Mouse (Mus musculus) forebrain, embryonic 14.5 days (tissue): ENCODE measurements at regions not wholly inside any gene's neighbourhood (a gene's known extent, or its start where the extent isn't known, plus 50 kb on each side); places are given as distances from the start of the nearest gene placed in this dataset.
"Not testable (repeated sequence)": the region's sequence is repeated elsewhere in the genome, so short reads cannot be mapped to it uniquely, and the experiment has no call there.

Source experiments
- ATAC-seq: fragments of 200-750 bp; cut with Nextera tagmentation; 2 replicates; pipeline ENCODE4 v1.8.0; 2017; ENCODE audit warnings: mild to moderate bottlenecking, moderate library complexity
- DNase-seq: peaks from one replicate; pipeline ENCODE4 v3.0.0-alpha.2; 2015; ENCODE audit warnings: low spot score
- H3K27ac ChIP-seq: fragments of 300-500 bp; sonication (generic); 2 replicates; pipeline ENCODE4 v1.5.1; 2014; ENCODE audit warnings: low read depth, mild to moderate bottlenecking, control low read depth, low read length, moderate library complexity
- H3K27me3 ChIP-seq: fragments of 300-500 bp; sonication (generic); replicated peaks from 2 replicates; pipeline ENCODE4 v1.6.1; 2014; ENCODE audit warnings: low read length, control low read depth, mixed read lengths; ENCODE audit not compliant: control insufficient read depth, insufficient read depth
- H3K36me3 ChIP-seq: fragments of 300-500 bp; sonication (generic); 2 replicates; pipeline ENCODE4 v1.6.1; 2014; ENCODE audit warnings: low read length, control low read depth; ENCODE audit not compliant: control insufficient read depth, insufficient read depth
- H3K4me1 ChIP-seq: fragments of 300-500 bp; sonication (generic); 2 replicates; pipeline ENCODE4 v1.6.1; 2014; ENCODE audit warnings: antibody characterized with exemption, low read length, control low read depth; ENCODE audit not compliant: control insufficient read depth, insufficient read depth
- H3K4me2 ChIP-seq: fragments of 300-500 bp; sonication (generic); 2 replicates; pipeline ENCODE4 v1.6.1; 2014; ENCODE audit warnings: mild to moderate bottlenecking, control low read depth, low read length
- H3K4me3 ChIP-seq: fragments of 300-500 bp; sonication (generic); 2 replicates; pipeline ENCODE4 v1.5.1; 2014; ENCODE audit warnings: low read depth, low read length, control low read depth
- H3K9ac ChIP-seq: fragments of 300-500 bp; sonication (generic); 2 replicates; pipeline ENCODE4 v1.6.1; 2014; ENCODE audit warnings: mild to moderate bottlenecking, low read length, control low read depth, moderate library complexity
- H3K9me3 ChIP-seq: fragments of 300-500 bp; sonication (generic); replicated peaks from 2 replicates; pipeline ENCODE4 v1.6.1; 2016; ENCODE audit warnings: low read length, control low read depth, mixed read lengths; ENCODE audit not compliant: control insufficient read depth
- WGBS: fragments of 180-500 bp; shearing (Covaris S2); extraction: QIAGEN DNeasy Blood & Tissue Kit; methylation state at CpG from one replicate; pipeline ENCODE4 v1.1.7; 2014; 5-methylcytosine and 5-hydroxymethylcytosine counted together

DNA sequence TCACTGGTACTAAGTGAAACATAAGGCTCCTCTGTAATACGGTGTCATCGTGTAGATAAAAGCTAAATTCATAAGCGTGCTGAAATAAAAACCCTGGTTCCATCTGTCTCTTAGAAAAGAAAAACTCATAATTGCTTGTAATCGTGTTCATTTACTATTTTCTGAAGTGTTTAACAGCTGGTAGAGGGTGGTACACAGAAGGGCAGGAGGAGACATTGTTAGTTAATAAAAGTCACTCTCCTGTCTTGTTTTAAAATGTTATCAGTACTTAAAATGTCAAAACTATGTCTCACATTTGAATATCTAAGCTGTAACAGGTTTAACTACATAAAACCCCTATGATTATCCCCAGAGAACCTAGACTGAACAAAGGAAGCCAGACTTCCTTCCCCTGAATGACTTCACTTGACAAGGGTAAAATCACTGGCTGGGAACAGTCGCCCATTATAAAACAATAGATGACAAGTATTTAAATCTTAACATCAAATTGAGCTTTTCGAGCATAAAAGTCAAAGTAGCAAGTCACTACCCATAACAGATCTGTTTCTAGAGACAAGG, 1530.6 kb upstream of the Dsel start:
- 76% methylated on average over 6 of the region's 6 CpGs for WGBS
- no peaks in the 10 kb centered on the region for H3K27me3 ChIP-seq
- no peaks in the 10 kb centered on the region for H3K36me3 ChIP-seq
- H3K4me2 ChIP-seq, result no peak overlapping the region
- H3K4me1 ChIP-seq, result no peaks in the 10 kb centered on the region
- H3K9me3 ChIP-seq, result no peaks in the 10 kb centered on the region
- no peak overlapping the region for H3K27ac ChIP-seq
- no peak overlapping the region for H3K9ac ChIP-seq
- peak; percentile 28 for DNase-seq
- no peak overlapping the region for H3K4me3 ChIP-seq
- 0 out of 2 replicates have a peak, but pooled peaks have one; percentile 34 for ATAC-seq

- not testable (repeated sequence) for ATAC-seq, DNase-seq, H3K36me3 ChIP-seq, H3K4me1 ChIP-seq, H3K4me3 ChIP-seq, H3K4me2 ChIP-seq, H3K27me3 ChIP-seq, H3K27ac ChIP-seq, H3K9ac ChIP-seq, H3K9me3 ChIP-seq
- WGBS, result 94% methylated on average over 3 of the region's 3 CpGs
These were observed 1529.6 kb upstream of the Dsel start for GRCm38 (mm10) chr1:113394326-113394725.

- H3K9ac ChIP-seq, result no peak overlapping the region
- H3K4me2 ChIP-seq, result no peak overlapping the region
- no peaks in the 10 kb centered on the region for H3K27me3 ChIP-seq
- no peaks in the 10 kb centered on the region for H3K4me1 ChIP-seq
- no peak overlapping the region for H3K4me3 ChIP-seq
- ATAC-seq, result no peak
- no peak overlapping the region for H3K27ac ChIP-seq
- H3K9me3 ChIP-seq, result no peaks in the 10 kb centered on the region
- H3K36me3 ChIP-seq, result no peaks in the 10 kb centered on the region
- peak; percentile 17 for DNase-seq
These were observed 1528.2 kb upstream of the Dsel start for GRCm38 (mm10) chr1:113392962-113393361.

GRCm38 (mm10) chr1:113389920-113390319, 1525.2 kb upstream of the Dsel start:
- Histone ChIP-seq H3K9ac (no peak overlapping the region), H3K27me3 (no peaks in the 10 kb centered on the region), H3K27ac (no peak overlapping the region), H3K4me3 (no peak overlapping the region), H3K36me3 (no peaks in the 10 kb centered on the region), H3K4me1 (no peaks in the 10 kb centered on the region), H3K4me2 (no peak overlapping the region), H3K9me3 (no peaks in the 10 kb centered on the region)
- no peak for ATAC-seq
- WGBS, result 93% methylated on average over 2 of the region's 2 CpGs
- DNase-seq, result no peak

- WGBS, result 64% methylated on average over 6 of the region's 6 CpGs
- ATAC-seq (no peak), DNase-seq (no peak)
- H3K4me1 ChIP-seq, result no peaks in the 10 kb centered on the region
- no peak overlapping the region for H3K27ac ChIP-seq
- H3K36me3 ChIP-seq, result no peaks in the 10 kb centered on the region
- no peak overlapping the region for H3K4me2 ChIP-seq
- no peak overlapping the region for H3K9ac ChIP-seq
- H3K27me3 ChIP-seq, result no peaks in the 10 kb centered on the region
- H3K9me3 ChIP-seq, result no peaks in the 10 kb centered on the region
- H3K4me3 ChIP-seq, result no peak overlapping the region
These were observed 1520.2 kb upstream of the Dsel start for GRCm38 (mm10) chr1:113384888-113385430.

GRCm38 (mm10) chr1:113383717-113384116, 1519.0 kb upstream of the Dsel start:
- H3K27ac ChIP-seq, result no peak overlapping the region
- WGBS, result 87% methylated on average over 2 of the region's 2 CpGs
- H3K27me3 ChIP-seq, result no peaks in the 10 kb centered on the region
- H3K4me3 ChIP-seq, result no peak overlapping the region
- no peak overlapping the region for H3K4me2 ChIP-seq
- H3K9me3 ChIP-seq, result no peaks in the 10 kb centered on the region
- ATAC-seq (no peak; the same call in 1 of the 2 replicates), DNase-seq (peak; percentile 42)
- H3K36me3 ChIP-seq, result no peaks in the 10 kb centered on the region
- no peak overlapping the region for H3K9ac ChIP-seq
- H3K4me1 ChIP-seq, result no peaks in the 10 kb centered on the region

GRCm38 (mm10) chr1:113372679-113373078, 1508.0 kb upstream of the Dsel start:
- Histone ChIP-seq H3K4me1 (no peaks in the 10 kb centered on the region), H3K9ac (no peak overlapping the region), H3K27me3 (no peaks in the 10 kb centered on the region), H3K4me2 (no peak overlapping the region), H3K9me3 (no peaks in the 10 kb centered on the region), H3K27ac (no peak overlapping the region), H3K36me3 (no peaks in the 10 kb centered on the region), H3K4me3 (no peak overlapping the region)
- ATAC-seq (no peak), DNase-seq (peak; percentile 36)
- 78% methylated on average over 1 of the region's 1 CpGs for WGBS

- H3K9me3 ChIP-seq, result no peaks in the 10 kb centered on the region
These were observed 1493.5 kb upstream of the Dsel start for GRCm38 (mm10) chr1:113358242-113358641.

GRCm38 (mm10) chr1:113308037-113308436, 1443.3 kb upstream of the Dsel start:
- no peak overlapping the region for H3K4me2 ChIP-seq
- no peak overlapping the region for H3K4me3 ChIP-seq
- no peak for DNase-seq
- ATAC-seq, result no peak
- no peaks in the 10 kb centered on the region for H3K27me3 ChIP-seq
- whole genome bisulfite sequencing, result 74% methylated on average over 2 of the region's 2 CpGs
- H3K27ac ChIP-seq, result no peak overlapping the region
- H3K36me3 ChIP-seq, result no peaks in the 10 kb centered on the region
- H3K4me1 ChIP-seq, result no peaks in the 10 kb centered on the region
- H3K9ac ChIP-seq, result no peak overlapping the region
- H3K9me3 ChIP-seq, result no peaks in the 10 kb centered on the region

More at GRCm38 (mm10) chr1:113358242-113358641, 1493.5 kb upstream of the Dsel start:
- WGBS, result 13% methylated on average over 4 of the region's 4 CpGs
- Histone ChIP-seq H3K4me2 (no peak overlapping the region), H3K4me1 (no peaks in the 10 kb centered on the region), H3K27ac (no peak overlapping the region), H3K9ac (no peak overlapping the region), H3K4me3 (no peak overlapping the region), H3K27me3 (no peaks in the 10 kb centered on the region), H3K36me3 (no peaks in the 10 kb centered on the region)
- ATAC-seq, result peak; percentile 70
- peak; percentile 59 for DNase-seq
